Mouse (Mus musculus) embryo, embryonic 10.5 days (tissue): ENCODE measurements around the gene Klk7.

ENCODE experiments used
- DNase-seq: peaks from one replicate; pipeline ENCODE4 v3.0.0-alpha.2; 2015; ENCODE audit warnings: low spot score

Gene Klk7

GRCm38 (mm10) chr7:43797333-43797769 is 13.7 kb upstream of the Klk7 start, which contains the start of gene Klk8:
Gene Klk8 (plus strand): TSS chr7:43797577.
- peak; percentile 50 for DNase-seq

GRCm38 (mm10) chr7:43797844-43798462 is 13.1 kb upstream of the Klk7 start:
- peak; percentile 31 for DNase-seq

- no peak for DNase-seq
Measured at GRCm38 (mm10) chr7:43799876-43800275, 11.2 kb upstream of the Klk7 start.

GRCm38 (mm10) chr7:43815211-43815610 is 4.1 kb downstream of the Klk7 start:
- no peak for DNase-seq

GRCm38 (mm10) chr7:43816746-43817145 is 5.7 kb downstream of the Klk7 start:
- DNase-seq, result no peak

GRCm38 (mm10) chr7:43821581-43821980 is 10.5 kb downstream of the Klk7 start:
- no peak for DNase-seq

GRCm38 (mm10) chr7:43824199-43824598 is 13.1 kb downstream of the Klk7 start, which contains the start of gene Klk6:
Gene Klk6 (plus strand): TSS chr7:43824499.
- DNase-seq, result no peak

GRCm38 (mm10) chr7:43826056-43826455 is 15.0 kb downstream of the Klk7 start:
- DNase-seq, result no peak

GRCm38 (mm10) chr7:43827706-43828105 is 16.6 kb downstream of the Klk7 start:
- no peak for DNase-seq

GRCm38 (mm10) chr7:43829006-43829405 is 17.9 kb downstream of the Klk7 start:
- no peak for DNase-seq

- no peak for DNase-seq
Measured at GRCm38 (mm10) chr7:43841701-43842100, 30.6 kb downstream of the Klk7 start, which contains the start of gene Klk5. Gene Klk5 (plus strand): TSS chr7:43841971.

- no peak for DNase-seq
Measured at GRCm38 (mm10) chr7:43843801-43844200, 32.7 kb downstream of the Klk7 start.

- no peak for DNase-seq
Measured at GRCm38 (mm10) chr7:43851616-43852015, 40.5 kb downstream of the Klk7 start.

- DNase-seq, result no peak
Measured at GRCm38 (mm10) chr7:43854642-43855380, 43.7 kb downstream of the Klk7 start.

GRCm38 (mm10) chr7:43855709-43856108 is 44.6 kb downstream of the Klk7 start:
- no peak for DNase-seq

- DNase-seq, result no peak
Measured at GRCm38 (mm10) chr7:43856307-43856706, 45.2 kb downstream of the Klk7 start.

- DNase-seq, result no peak
Measured at GRCm38 (mm10) chr7:43857501-43857900, 46.4 kb downstream of the Klk7 start.

GRCm38 (mm10) chr7:43860411-43860810 is 49.3 kb downstream of the Klk7 start:
- no peak for DNase-seq
